Mouse (Mus musculus): ENCODE measurements at regions not wholly inside any gene's neighbourhood (a gene's known extent, or its start where the extent isn't known, plus 50 kb on each side); places are given as distances from the start of the nearest gene placed in this dataset.

DNA sequence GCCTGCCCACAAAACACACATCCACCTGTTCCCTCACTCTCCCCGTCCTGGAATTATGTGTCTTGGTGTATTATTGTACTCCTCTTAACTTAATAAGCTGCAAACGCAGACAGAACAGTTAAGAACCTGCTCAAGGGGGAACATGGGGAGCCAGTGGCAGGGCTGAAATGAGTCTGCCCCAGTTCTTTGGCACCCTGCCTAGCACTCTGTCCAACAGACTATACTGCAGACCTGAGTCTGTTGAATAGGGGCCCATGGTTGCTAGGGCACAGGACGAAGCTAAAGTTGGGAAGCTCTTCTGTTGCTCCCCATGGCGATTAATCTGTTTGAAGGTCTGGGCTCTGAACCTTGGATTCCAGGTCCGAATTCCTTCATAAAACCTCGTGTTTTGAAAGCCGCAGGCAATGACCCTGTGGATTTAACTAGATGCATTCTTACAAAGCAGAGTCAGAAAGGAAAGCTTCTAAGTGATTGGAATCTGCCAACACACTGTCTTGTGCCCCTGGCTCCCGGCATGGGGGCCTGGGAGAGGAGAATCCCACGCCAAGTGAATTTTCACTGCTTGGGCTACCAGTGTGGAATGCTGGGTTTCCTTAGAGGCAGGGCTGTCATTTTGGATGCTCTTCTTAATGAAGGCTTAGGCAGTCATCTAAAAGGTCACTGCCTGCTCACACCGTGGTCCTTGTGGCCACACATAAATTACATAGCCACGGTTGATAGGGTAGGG lies 479.3 kb downstream of the Nedd1 start:
- H3K9me3 ChIP-seq (replicated peaks; ENCODE audit: insufficient read depth, low read length): no peaks in the 10 kb centered on the region
- no peak overlapping the region for H3K4me3 ChIP-seq (ENCODE audit: control insufficient read depth in 1 of 2, insufficient read depth in 1 of 2, low read depth in 2 of 2, low read length in 2 of 2)
- TF ChIP-seq MEF2A (IDR thresholded peaks at IDR 0.05; ENCODE audit: extremely low read depth, insufficient replicate concordance, low read depth, low read length, poor library complexity, severe bottlenecking) (no peak), RCOR1 (IDR thresholded peaks at IDR 0.05; ENCODE audit: low read depth, low read length) (no peak), CTCF (IDR thresholded peaks at IDR 0.05 in 2 of 3, conservative IDR thresholded peaks at IDR 0.05 in 1 of 3; ENCODE audit: control insufficient read depth in 1 of 3, insufficient read depth in 1 of 3, low read depth in 2 of 3, low read length in 3 of 3, poor library complexity in 1 of 3, severe bottlenecking in 1 of 3) (no peak), TAL1 (IDR thresholded peaks at IDR 0.05; ENCODE audit: low read length) (no peak), EP300 (IDR thresholded peaks at IDR 0.05; ENCODE audit: low read depth in 1 of 2, low read length in 2 of 2) (no peak), GABPA (IDR thresholded peaks at IDR 0.05; ENCODE audit: low read depth, low read length) (no peak), JUND (IDR thresholded peaks at IDR 0.05; ENCODE audit: low read depth, low read length) (no peak), USF1 (IDR thresholded peaks at IDR 0.05; ENCODE audit: low read depth, low read length) (no peak), TCF12 (IDR thresholded peaks at IDR 0.05; ENCODE audit: low read depth, low read length) (no peak), GATA1 (IDR thresholded peaks at IDR 0.05; ENCODE audit: low read depth, low read length) (no peak), POLR2A (IDR thresholded peaks at IDR 0.05; ENCODE audit: control insufficient read depth in 1 of 2, insufficient read depth in 1 of 2, low read depth in 1 of 2, low read length in 2 of 2, poor library complexity in 1 of 2) (no peak), KAT2A (conservative IDR thresholded peaks at IDR 0.05; ENCODE audit: low read depth, low read length) (no peak), CHD2 (IDR thresholded peaks at IDR 0.05; ENCODE audit: low read length) (no peak)
- no peaks in the 10 kb centered on the region for H3K36me3 ChIP-seq (ENCODE audit: control insufficient read depth in 1 of 2, insufficient read depth in 2 of 2, low read length in 2 of 2)
- H3K79me2 ChIP-seq (ENCODE audit: control insufficient read depth, insufficient read depth, low read length, poor library complexity): no peaks in the 10 kb centered on the region
- H3K27ac ChIP-seq (ENCODE audit: control insufficient read depth, low read depth, low read length): no peak overlapping the region
- DNase-seq (ENCODE audit: low read depth, low spot score): no peak
- H3K27me3 ChIP-seq (ENCODE audit: control insufficient read depth in 1 of 2, insufficient read depth in 2 of 2, low read length in 2 of 2): no peaks in the 10 kb centered on the region
- H3K4me1 ChIP-seq (ENCODE audit: control insufficient read depth in 1 of 2, insufficient read depth in 2 of 2, low read length in 2 of 2): no peaks in the 10 kb centered on the region
- H3K9ac ChIP-seq (ENCODE audit: control insufficient read depth, low read depth, low read length, poor library complexity, severe bottlenecking): no peak overlapping the region

- DNase-seq (ENCODE audit: low read depth, low spot score): no peak
- no peaks in the 10 kb centered on the region for H3K36me3 ChIP-seq (ENCODE audit: control insufficient read depth in 1 of 2, insufficient read depth in 2 of 2, low read length in 2 of 2)
- H3K9me3 ChIP-seq (replicated peaks; ENCODE audit: insufficient read depth, low read length): no peaks in the 10 kb centered on the region
- no peak for TF ChIP-seq SIN3A (IDR thresholded peaks at IDR 0.05; ENCODE audit: low read length)
- TF ChIP-seq MAFK (IDR thresholded peaks at IDR 0.05; ENCODE audit: borderline replicate concordance, low read depth, low read length): no peak
- no peak for TF ChIP-seq USF2 (IDR thresholded peaks at IDR 0.05; ENCODE audit: borderline replicate concordance in 1 of 2, insufficient read depth in 1 of 2, low read depth in 1 of 2, low read length in 2 of 2)
- TF ChIP-seq RAD21 (IDR thresholded peaks at IDR 0.05; ENCODE audit: low read depth, low read length): no peak
- TF ChIP-seq ELF1 (IDR thresholded peaks at IDR 0.05; ENCODE audit: low read depth, low read length): no peak
- TF ChIP-seq NRF1 (IDR thresholded peaks at IDR 0.05; ENCODE audit: insufficient read depth, low read depth, low read length, poor library complexity, severe bottlenecking): no peak
- TF ChIP-seq GABPA (IDR thresholded peaks at IDR 0.05; ENCODE audit: low read depth, low read length): no peak
- H3K4me3 ChIP-seq (ENCODE audit: control insufficient read depth in 1 of 2, insufficient read depth in 1 of 2, low read depth in 2 of 2, low read length in 2 of 2): no peak overlapping the region
- no peak overlapping the region for H3K27ac ChIP-seq (ENCODE audit: control insufficient read depth, low read depth, low read length)
- H3K27me3 ChIP-seq (ENCODE audit: control insufficient read depth in 1 of 2, insufficient read depth in 2 of 2, low read length in 2 of 2): no peaks in the 10 kb centered on the region
- H3K4me1 ChIP-seq (ENCODE audit: control insufficient read depth in 1 of 2, insufficient read depth in 2 of 2, low read length in 2 of 2): no peaks in the 10 kb centered on the region
- no peak overlapping the region for H3K9ac ChIP-seq (ENCODE audit: control insufficient read depth, low read depth, low read length, poor library complexity, severe bottlenecking)
- H3K79me2 ChIP-seq (ENCODE audit: control insufficient read depth, insufficient read depth, low read length, poor library complexity): no peaks in the 10 kb centered on the region
Observed at GRCm38 (mm10) chr10:92237881-92238280, 484.3 kb downstream of the Nedd1 start.

Measured in MEL (cell line).